Mouse (Mus musculus): Measurements from ENCODE around the gene Col1a2.
A peak's percentile ranks its signal among the peaks of the same experiment; 100 is the strongest.

Col1a2 gene

GRCm38 (mm10) chr6:4504603-4505131 lies at the start of gene Col1a2:
Gene Col1a2 (plus strand): TSS chr6:4504814.
- DNase-seq (ENCODE audit: low spot score): no peak

- DNase-seq (ENCODE audit: low spot score): no peak
Observed at GRCm38 (mm10) chr6:4455518-4455917, 49.1 kb upstream of the Col1a2 start.

GRCm38 (mm10) chr6:4455961-4456617 lies 48.5 kb upstream of the Col1a2 start:
- DNase-seq (ENCODE audit: low spot score): peak; percentile 45

GRCm38 (mm10) chr6:4456691-4457447 lies 47.7 kb upstream of the Col1a2 start:
- peak; percentile 67 for DNase-seq (ENCODE audit: low spot score)

GRCm38 (mm10) chr6:4457555-4457996 lies 47.0 kb upstream of the Col1a2 start:
- peak; percentile 93 for DNase-seq (ENCODE audit: low spot score)

GRCm38 (mm10) chr6:4465320-4465719 lies 39.3 kb upstream of the Col1a2 start:
- DNase-seq (ENCODE audit: low spot score): no peak

GRCm38 (mm10) chr6:4483577-4483936 lies 21.1 kb upstream of the Col1a2 start:
- DNase-seq (ENCODE audit: low spot score): no peak

- DNase-seq (ENCODE audit: low spot score): peak; percentile 33
Observed at GRCm38 (mm10) chr6:4483937-4484601, 20.5 kb upstream of the Col1a2 start.

GRCm38 (mm10) chr6:4488349-4488748 lies 16.3 kb upstream of the Col1a2 start:
- DNase-seq (ENCODE audit: low spot score): peak; percentile 97

- no peak for DNase-seq (ENCODE audit: low spot score)
Observed at GRCm38 (mm10) chr6:4488966-4489365, 15.6 kb upstream of the Col1a2 start.

GRCm38 (mm10) chr6:4489366-4490245 lies 15.0 kb upstream of the Col1a2 start:
- peak; percentile 84 for DNase-seq (ENCODE audit: low spot score)

- DNase-seq (ENCODE audit: low spot score): no peak
Observed at GRCm38 (mm10) chr6:4493666-4494065, 10.9 kb upstream of the Col1a2 start.

GRCm38 (mm10) chr6:4496428-4496827 lies 8.2 kb upstream of the Col1a2 start:
- DNase-seq (ENCODE audit: low spot score): no peak

- DNase-seq (ENCODE audit: low spot score): peak; percentile 28
Observed at GRCm38 (mm10) chr6:4503106-4503505, 1.5 kb upstream of the Col1a2 start.

- DNase-seq (ENCODE audit: low spot score): peak; percentile 77
Observed at GRCm38 (mm10) chr6:4505158-4505997, 764 bp downstream of the Col1a2 start.

GRCm38 (mm10) chr6:4506106-4506505 lies 1.5 kb downstream of the Col1a2 start:
- peak; percentile 95 for DNase-seq (ENCODE audit: low spot score)

GRCm38 (mm10) chr6:4506791-4507190 lies 2.2 kb downstream of the Col1a2 start:
- peak; percentile 78 for DNase-seq (ENCODE audit: low spot score)

- DNase-seq (ENCODE audit: low spot score): no peak
Observed at GRCm38 (mm10) chr6:4507323-4507722, 2.7 kb downstream of the Col1a2 start.

GRCm38 (mm10) chr6:4508279-4508678 lies 3.7 kb downstream of the Col1a2 start:
- DNase-seq (ENCODE audit: low spot score): peak; percentile 44

- no peak for DNase-seq (ENCODE audit: low spot score)
Observed at GRCm38 (mm10) chr6:4509395-4509794, 4.8 kb downstream of the Col1a2 start.

GRCm38 (mm10) chr6:4514671-4515070 lies 10.1 kb downstream of the Col1a2 start:
- DNase-seq (ENCODE audit: low spot score): no peak

Measured in adipocyte (in vitro differentiated cells).